Mouse (Mus musculus): Measurements from ENCODE around the gene Mdh1b. TPM values are rescaled to one million over a fixed set of nuclear protein-coding genes. Genes with fewer than 3 reads are reported as not detected.

Gene Mdh1b
- total RNA-seq (2021), result under 1 TPM; 0.77 to 0.81 TPM
- long read RNA-seq, experiment 1, result 0 reads
- long read RNA-seq, experiment 2, result 0 reads

- TF ChIP-seq CTCF (conservative IDR thresholded peaks at IDR 0.05), result peak; percentile 66
- peak within 1 kb of the TSS; percentile 86 for H3K4me3 ChIP-seq
- DNase-seq (ENCODE audit: low spot score in 2 of 2), result peak; percentile 92 to 96
- peak within 1 kb of the TSS; percentile 80 for H3K27ac ChIP-seq
These were observed at the start of gene Mdh1b, which contains the start of gene Fastkd2 for GRCm38 (mm10) chr1:63730240-63730771. TSS of gene Mdh1b (minus strand) at chr1:63730318. TSS of gene Fastkd2 (plus strand) at chr1:63730614.

GRCm38 (mm10) chr1:63776902-63777630 is 46.9 kb upstream of the Mdh1b start:
- no peak overlapping the region for H3K4me3 ChIP-seq
- DNase-seq (ENCODE audit: low spot score in 2 of 2), result no peak
- no peak for TF ChIP-seq CTCF (conservative IDR thresholded peaks at IDR 0.05)

GRCm38 (mm10) chr1:63776396-63776795 is 46.3 kb upstream of the Mdh1b start:
- Histone ChIP-seq H3K27ac (no peak overlapping the region), H3K4me3 (no peak overlapping the region)
- TF ChIP-seq CTCF (conservative IDR thresholded peaks at IDR 0.05), result no peak
- DNase-seq (ENCODE audit: low spot score in 2 of 2), result no peak

More at GRCm38 (mm10) chr1:63776902-63777630, 46.9 kb upstream of the Mdh1b start:
- no peak overlapping the region for H3K27ac ChIP-seq

- no peak overlapping the region for H3K4me3 ChIP-seq
- DNase-seq (ENCODE audit: low spot score in 2 of 2), result peak in 1 of 2 experiments; percentile 55
- no peak for TF ChIP-seq CTCF (conservative IDR thresholded peaks at IDR 0.05)
- H3K27ac ChIP-seq, result no peak overlapping the region
These were observed 40.2 kb upstream of the Mdh1b start for GRCm38 (mm10) chr1:63770309-63770708.

- TF ChIP-seq CTCF (conservative IDR thresholded peaks at IDR 0.05), result no peak
- DNase-seq (ENCODE audit: low spot score in 2 of 2), result no peak
- Histone ChIP-seq H3K4me3 (no peak within 1 kb of the TSS), H3K27ac (no peak within 1 kb of the TSS)
These were observed 39.0 kb upstream of the Mdh1b start, which contains the start of gene 4933402D24Rik for GRCm38 (mm10) chr1:63769167-63769566. TSS of gene 4933402D24Rik (minus strand) at chr1:63769267.

GRCm38 (mm10) chr1:63768112-63768511 is 38.0 kb upstream of the Mdh1b start:
- Histone ChIP-seq H3K4me3 (no peak overlapping the region), H3K27ac (no peak overlapping the region)
- TF ChIP-seq CTCF (conservative IDR thresholded peaks at IDR 0.05), result no peak
- no peak for DNase-seq (ENCODE audit: low spot score in 2 of 2)

GRCm38 (mm10) chr1:63764395-63764794 is 34.3 kb upstream of the Mdh1b start:
- TF ChIP-seq CTCF (conservative IDR thresholded peaks at IDR 0.05), result no peak
- no peak overlapping the region for H3K4me3 ChIP-seq
- DNase-seq (ENCODE audit: low spot score in 2 of 2), result no peak
- peak overlapping the region; percentile 72 for H3K27ac ChIP-seq

GRCm38 (mm10) chr1:63763881-63764386 is 33.8 kb upstream of the Mdh1b start:
- no peak for DNase-seq (ENCODE audit: low spot score in 2 of 2)

GRCm38 (mm10) chr1:63763212-63763694 is 33.1 kb upstream of the Mdh1b start:
- Histone ChIP-seq H3K4me3 (no peak overlapping the region), H3K27ac (peak overlapping the region; percentile 72)
- peak; percentile 87 for TF ChIP-seq CTCF (conservative IDR thresholded peaks at IDR 0.05)

More at GRCm38 (mm10) chr1:63763881-63764386, 33.8 kb upstream of the Mdh1b start:
- Histone ChIP-seq H3K27ac (peak overlapping the region; percentile 72), H3K4me3 (no peak overlapping the region)
- no peak for TF ChIP-seq CTCF (conservative IDR thresholded peaks at IDR 0.05)

GRCm38 (mm10) chr1:63756005-63756404 is 25.9 kb upstream of the Mdh1b start:
- Histone ChIP-seq H3K4me3 (no peak overlapping the region), H3K27ac (no peak overlapping the region)
- no peak for TF ChIP-seq CTCF (conservative IDR thresholded peaks at IDR 0.05)
- DNase-seq (ENCODE audit: low spot score in 2 of 2), result no peak

More at GRCm38 (mm10) chr1:63763212-63763694, 33.1 kb upstream of the Mdh1b start:
- peak; percentile 72 to 75 for DNase-seq (ENCODE audit: low spot score in 2 of 2)

GRCm38 (mm10) chr1:63729796-63730195 is 322 bp downstream of the Mdh1b start:
- Histone ChIP-seq H3K4me3 (peak overlapping the region; percentile 86), H3K27ac (peak overlapping the region; percentile 80)
- no peak for DNase-seq (ENCODE audit: low spot score in 2 of 2)
- no peak for TF ChIP-seq CTCF (conservative IDR thresholded peaks at IDR 0.05)

- no peak for TF ChIP-seq CTCF (conservative IDR thresholded peaks at IDR 0.05)
- DNase-seq (ENCODE audit: low spot score in 2 of 2), result peak in 1 of 2 experiments; percentile 16
These were observed 10.0 kb downstream of the Mdh1b start for GRCm38 (mm10) chr1:63720161-63720560.

GRCm38 (mm10) chr1:63708876-63709275 is 21.2 kb downstream of the Mdh1b start:
- Histone ChIP-seq H3K27ac (no peak overlapping the region), H3K4me3 (no peak overlapping the region)
- TF ChIP-seq CTCF (conservative IDR thresholded peaks at IDR 0.05), result no peak
- DNase-seq (ENCODE audit: low spot score in 2 of 2), result no peak

More at GRCm38 (mm10) chr1:63720161-63720560, 10.0 kb downstream of the Mdh1b start:
- no peak overlapping the region for H3K4me3 ChIP-seq
- H3K27ac ChIP-seq, result no peak overlapping the region

Data from layer of hippocampus, adult 2 months (tissue).